10 mouse cellular contexts compared by ENCODE assay signal in the genomic region with DNA sequence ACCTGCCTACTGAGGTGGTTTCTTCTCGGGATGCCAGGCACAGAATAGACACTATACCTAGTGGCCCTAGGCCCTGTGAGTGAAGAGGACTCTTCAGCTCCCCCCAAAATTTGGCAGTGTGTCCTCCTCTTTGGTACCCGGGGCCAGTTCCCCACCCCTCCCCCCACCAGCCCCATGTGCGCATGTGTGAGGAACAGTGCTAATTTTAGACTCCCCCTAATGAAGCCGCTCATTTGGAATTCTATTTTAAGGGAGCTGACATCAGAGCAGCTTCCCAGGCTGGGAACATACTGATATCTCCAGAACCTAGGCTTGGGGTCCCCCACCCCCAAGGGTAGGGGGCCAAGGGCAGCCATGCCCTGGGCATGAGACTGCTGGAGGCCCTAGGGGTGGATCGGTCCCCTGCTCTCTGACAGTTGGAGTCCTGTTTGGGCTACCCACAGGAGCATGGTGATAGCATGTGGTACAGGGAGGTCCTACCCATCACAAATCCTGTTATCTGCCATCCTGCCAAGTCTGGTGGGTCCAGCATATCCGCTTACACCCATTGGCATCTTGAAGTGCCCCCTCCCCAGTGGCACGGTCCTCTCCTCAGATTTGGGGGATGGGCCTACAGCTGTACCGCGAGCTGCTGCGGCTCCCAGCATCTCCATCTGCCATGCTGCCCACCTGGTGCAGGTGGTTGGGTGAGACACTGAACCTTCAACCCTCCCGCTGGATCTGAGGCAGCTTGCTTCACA. TPM values are rescaled to one million over a fixed set of nuclear protein-coding genes. Genes with fewer than 3 reads are reported as not detected.
A peak's percentile ranks its signal among the peaks of the same experiment; 100 is the strongest.
DNase-seq lines count a peak whose midpoint lies in the region; ATAC-seq lines count a peak whose summit lies in the region.
"Had no signal": no experiment of that assay in that cellular context is flagged by ENCODE, and none has a peak within 500 bp of the region (broad histone marks: within the 10 kb centered on the region; RNA-seq: fewer than 3 reads in every experiment).

No protein-coding gene starts in this region.

- no peak for DNase-seq in neural tube, embryonic 11.5 days (ENCODE audit: low spot score)
- no peak for DNase-seq in neural tube, embryonic 10.5 days (ENCODE audit: extremely low spot score, low spot score)
- no peak for DNase-seq in forebrain, embryonic 10.5 days (ENCODE audit: extremely low spot score, low spot score)
- DNase-seq in skeletal muscle tissue, adult 2 months (ENCODE audit: low read depth, low spot score) = peak; percentile 72
- no peak for DNase-seq in adrenal gland, postnatal 14 days
- no peak for DNase-seq in adrenal gland, adult 18-20 months (ENCODE audit: low spot score in 2 of 2)
- DNase-seq: gastrocnemius, postnatal 14 days had no signal

- H3K4me1 ChIP-seq in neural tube, embryonic 11.5 days (ENCODE audit: control insufficient read depth, insufficient read depth, low read length) = peaks cover 88% of the 10 kb centered on the region
- peaks cover 100% of the 10 kb centered on the region for H3K4me1 ChIP-seq in forebrain, embryonic 10.5 days
- H3K4me1 ChIP-seq in hindbrain, embryonic 15.5 days (replicated peaks) = peaks cover 98% of the 10 kb centered on the region

- no peak overlapping the region for H3K9ac ChIP-seq in neural tube, embryonic 11.5 days (ENCODE audit: low read length)
- H3K9ac ChIP-seq in hindbrain, embryonic 15.5 days = no peak overlapping the region
- H3K9ac ChIP-seq: stomach, embryonic 15.5 days had no signal

- H3K27ac ChIP-seq in neural tube, embryonic 11.5 days (ENCODE audit: low read depth, low read length) = peak overlapping the region; percentile 93
- H3K27ac ChIP-seq in forebrain, embryonic 10.5 days = peak overlapping the region; percentile 86
- peak overlapping the region; percentile 74 for H3K27ac ChIP-seq in hindbrain, embryonic 15.5 days (replicated peaks)

- peaks cover 6% of the 10 kb centered on the region; the same call in 1 of the 2 replicates for H3K36me3 ChIP-seq in neural tube, embryonic 11.5 days (ENCODE audit: control insufficient read depth, insufficient read depth, low read length)
- peaks cover 30% of the 10 kb centered on the region for H3K36me3 ChIP-seq in forebrain, embryonic 10.5 days (replicated peaks)
- H3K36me3 ChIP-seq in hindbrain, embryonic 15.5 days = no peaks in the 10 kb centered on the region

- no peak for ATAC-seq in neural tube, embryonic 11.5 days (ENCODE audit: insufficient read depth, low FRiP score, low TSS enrichment)
- no peak for ATAC-seq in hindbrain, embryonic 15.5 days (ENCODE audit: low FRiP score, low read depth)

- no peaks in the 10 kb centered on the region for H3K9me3 ChIP-seq in neural tube, embryonic 11.5 days (ENCODE audit: control insufficient read depth, low read length)
- no peaks in the 10 kb centered on the region for H3K9me3 ChIP-seq in forebrain, embryonic 10.5 days
- no peaks in the 10 kb centered on the region for H3K9me3 ChIP-seq in hindbrain, embryonic 15.5 days
- H3K9me3 ChIP-seq: limb, embryonic 12.5 days; stomach, embryonic 15.5 days had no signal

- WGBS in neural tube, embryonic 11.5 days = 78% methylated on average over 11 of the region's 11 CpGs
- WGBS in forebrain, embryonic 10.5 days = 83% methylated on average over 11 of the region's 11 CpGs
- WGBS in hindbrain, embryonic 15.5 days = 47% methylated on average over 11 of the region's 11 CpGs

- no peaks in the 10 kb centered on the region for H3K27me3 ChIP-seq in neural tube, embryonic 11.5 days (ENCODE audit: control insufficient read depth, insufficient read depth, low read length)
- H3K27me3 ChIP-seq in forebrain, embryonic 10.5 days (ENCODE audit: poor library complexity, severe bottlenecking) = peaks cover 56% of the 10 kb centered on the region
- no peaks in the 10 kb centered on the region for H3K27me3 ChIP-seq in hindbrain, embryonic 15.5 days
- H3K27me3 ChIP-seq: limb, embryonic 12.5 days; stomach, embryonic 15.5 days had no signal

- H3K4me2 ChIP-seq in neural tube, embryonic 11.5 days (ENCODE audit: low read depth) = peak overlapping the region; percentile 42; the same call in 1 of the 2 replicates
- H3K4me2 ChIP-seq in hindbrain, embryonic 15.5 days = no peak overlapping the region
- H3K4me2 ChIP-seq: stomach, embryonic 15.5 days had no signal

- H3K4me3 ChIP-seq in neural tube, embryonic 11.5 days (ENCODE audit: low read depth, low read length) = no peak overlapping the region
- H3K4me3 ChIP-seq in forebrain, embryonic 10.5 days = 0 out of 2 replicates have a peak overlapping the region, but pooled peaks have one; percentile 13
- no peak overlapping the region for H3K4me3 ChIP-seq in hindbrain, embryonic 15.5 days
- H3K4me3 ChIP-seq: limb, embryonic 12.5 days; stomach, embryonic 15.5 days had no signal

RNA-seq across cellular contexts. Expression of a gene that starts 38.0 kb away (rescaled TPM):
- 101 and 109 TPM in 2 replicates for polyA plus RNA-seq in neural tube, embryonic 11.5 days (2014; fragmentation: Nextera tagmentation; extraction: Ambion mirVana)
- polyA plus RNA-seq in forebrain, embryonic 10.5 days (2016; fragmentation: Nextera tagmentation; extraction: Ambion mirVana) = 154 and 158 TPM in 2 replicates
- 19.0 and 24.9 TPM in 2 replicates for polyA plus RNA-seq in hindbrain, embryonic 15.5 days (2015; fragmentation: Nextera tagmentation; extraction: Ambion mirVana)
- 10.3 and 15.5 TPM in 2 replicates for total RNA-seq in adrenal gland, postnatal 14 days (2021)
- total RNA-seq in adrenal gland, adult 18-20 months (2021) = 1 to 10 TPM; 4.6 to 5.0 TPM
